Mouse (Mus musculus): Measurements from ENCODE around the gene Ccdc146. TPM values are rescaled to one million over a fixed set of nuclear protein-coding genes. Genes with fewer than 3 reads are reported as not detected.

The Ccdc146 gene
- polyA plus RNA-seq (2012; rRNA removed), result 0.33 and 0.71 TPM in 2 replicates

GRCm38 (mm10) chr5:21424614-21425602 lies at the start of gene Ccdc146, which contains the start of gene Fam185a:
Ccdc146 (minus strand) TSS chr5:21424677.
Fam185a (plus strand) TSS chr5:21424958.
- DNase-seq (ENCODE audit: low read depth), result peak; percentile 99
- no peak for TF ChIP-seq CTCF (IDR thresholded peaks at IDR 0.05; ENCODE audit: borderline replicate concordance, extremely low read depth, insufficient read depth, insufficient read length)
- no peak for TF ChIP-seq POLR2A (IDR thresholded peaks at IDR 0.05; ENCODE audit: borderline replicate concordance, extremely low read depth, insufficient read depth, insufficient read length, poor library complexity, severe bottlenecking)

DNA sequence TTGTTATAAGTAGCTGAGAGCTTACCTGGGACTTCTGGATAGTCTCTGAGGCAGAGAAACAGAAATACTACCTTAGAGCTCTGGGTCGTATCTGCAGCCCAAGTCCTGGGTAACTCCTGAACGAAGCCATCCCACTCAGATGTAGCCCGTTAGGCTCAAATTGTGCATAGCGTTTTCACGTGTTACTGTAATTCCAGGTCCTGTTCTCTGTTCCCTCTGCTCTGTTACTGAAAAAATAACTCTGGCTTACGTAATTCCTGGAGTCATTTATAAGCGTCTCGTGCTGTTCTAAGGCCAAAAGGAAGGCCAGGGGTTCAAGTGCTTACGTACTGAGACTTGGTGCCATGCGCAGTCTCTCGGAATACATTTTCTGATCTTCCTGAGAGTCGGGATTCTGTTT lies 43.6 kb upstream of the Ccdc146 start:
- TF ChIP-seq POLR2A (IDR thresholded peaks at IDR 0.05; ENCODE audit: borderline replicate concordance, extremely low read depth, insufficient read depth, insufficient read length, poor library complexity, severe bottlenecking) (no peak), CTCF (IDR thresholded peaks at IDR 0.05; ENCODE audit: borderline replicate concordance, extremely low read depth, insufficient read depth, insufficient read length) (no peak)

DNA sequence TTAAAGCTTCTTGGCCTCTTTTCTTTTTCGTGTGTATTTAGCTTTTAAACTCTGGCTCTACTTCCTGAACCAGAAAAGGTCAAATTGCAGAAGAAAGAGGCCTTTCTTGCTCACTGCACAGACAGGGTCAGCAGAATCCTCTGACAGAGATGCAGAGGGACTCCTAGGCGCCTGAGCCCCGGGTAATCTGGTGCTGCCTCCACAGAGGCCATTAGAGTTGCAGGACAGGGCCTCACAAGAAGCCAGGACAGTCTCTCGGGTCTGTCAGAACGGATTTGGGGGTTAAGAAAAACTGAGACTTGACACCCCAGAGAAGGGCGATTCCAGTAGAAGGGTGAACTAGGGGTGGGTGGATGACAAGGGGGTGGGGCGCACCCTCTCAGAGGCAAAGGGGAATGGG lies 42.9 kb upstream of the Ccdc146 start:
- no peak for DNase-seq (ENCODE audit: low read depth)
- TF ChIP-seq POLR2A (IDR thresholded peaks at IDR 0.05; ENCODE audit: borderline replicate concordance, extremely low read depth, insufficient read depth, insufficient read length, poor library complexity, severe bottlenecking) (no peak), CTCF (IDR thresholded peaks at IDR 0.05; ENCODE audit: borderline replicate concordance, extremely low read depth, insufficient read depth, insufficient read length) (no peak)

More for the DNA sequence above, 43.6 kb upstream of the Ccdc146 start:
- no peak for DNase-seq (ENCODE audit: low read depth)

DNA sequence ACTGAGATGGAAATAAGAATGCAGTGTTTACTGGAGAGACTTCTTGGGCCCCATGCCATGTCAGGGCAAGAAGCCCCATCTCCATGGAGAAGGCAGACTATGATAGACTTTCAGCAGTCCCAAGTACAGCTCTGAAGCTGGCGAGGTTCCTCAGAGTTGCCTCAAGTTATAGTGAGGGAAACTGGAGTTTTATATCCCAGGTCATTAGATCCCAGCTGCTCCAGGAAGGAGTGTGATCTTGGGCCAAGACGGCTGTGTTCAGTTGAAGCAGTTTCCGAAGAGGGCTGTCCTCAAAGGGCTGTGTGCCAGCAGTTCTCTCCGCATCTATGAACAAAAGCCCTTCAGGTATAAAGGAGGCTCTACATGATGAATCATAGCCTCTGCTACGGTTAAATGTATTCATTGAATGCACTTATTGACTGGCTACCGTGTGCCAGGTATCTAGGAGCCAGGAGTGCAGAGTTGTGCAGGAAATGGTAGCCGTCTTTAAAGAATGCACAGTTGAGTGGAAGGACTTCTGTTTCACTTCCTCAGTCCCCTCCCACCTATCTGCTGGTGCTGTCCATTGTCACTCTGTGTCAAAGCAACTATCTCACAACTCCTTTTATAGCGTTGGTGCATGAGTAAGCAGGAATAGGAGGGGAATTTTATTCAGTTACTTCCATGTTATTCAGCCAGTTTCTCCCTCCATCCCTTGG lies 16.5 kb upstream of the Ccdc146 start:
- no peak for TF ChIP-seq CTCF (IDR thresholded peaks at IDR 0.05; ENCODE audit: borderline replicate concordance, extremely low read depth, insufficient read depth, insufficient read length)
- TF ChIP-seq POLR2A (IDR thresholded peaks at IDR 0.05; ENCODE audit: borderline replicate concordance, extremely low read depth, insufficient read depth, insufficient read length, poor library complexity, severe bottlenecking), result no peak
- DNase-seq (ENCODE audit: low read depth), result peak; percentile 62

DNA sequence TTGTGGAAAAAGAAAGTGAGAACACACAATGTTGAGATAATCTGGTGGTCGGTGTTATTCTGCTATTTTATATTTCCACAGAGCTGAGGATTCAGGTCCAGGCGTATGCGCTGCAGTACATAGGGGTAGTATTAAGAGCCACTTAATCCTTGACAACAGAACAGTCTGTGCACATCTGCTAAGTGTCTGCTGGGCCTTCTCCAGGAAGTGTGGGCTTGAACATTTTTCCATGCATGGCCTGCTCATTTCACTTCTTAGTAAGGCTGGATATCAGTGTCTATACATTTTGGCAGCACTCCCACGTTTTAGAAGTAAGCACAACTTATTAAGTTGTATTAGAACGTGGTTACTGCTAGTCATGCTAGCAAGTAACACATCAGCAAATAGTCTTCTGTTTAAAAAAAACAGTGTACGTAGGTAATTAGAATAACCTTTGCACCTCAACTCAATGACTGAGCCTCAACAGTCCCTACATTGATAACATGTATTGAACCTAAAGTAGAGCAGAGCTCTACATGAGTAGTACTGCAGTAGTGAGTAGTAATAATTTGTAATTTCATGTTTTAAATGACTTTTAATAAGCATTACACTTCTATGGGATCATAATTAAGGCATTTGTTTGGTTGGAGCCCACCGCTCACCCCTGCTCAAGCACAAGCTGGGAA lies 15.1 kb upstream of the Ccdc146 start:
- TF ChIP-seq CTCF (IDR thresholded peaks at IDR 0.05; ENCODE audit: borderline replicate concordance, extremely low read depth, insufficient read depth, insufficient read length), result no peak
- TF ChIP-seq POLR2A (IDR thresholded peaks at IDR 0.05; ENCODE audit: borderline replicate concordance, extremely low read depth, insufficient read depth, insufficient read length, poor library complexity, severe bottlenecking), result no peak
- DNase-seq (ENCODE audit: low read depth), result no peak

GRCm38 (mm10) chr5:21438428-21438827 lies 14.0 kb upstream of the Ccdc146 start:
- DNase-seq (ENCODE audit: low read depth), result no peak
- TF ChIP-seq CTCF (IDR thresholded peaks at IDR 0.05; ENCODE audit: borderline replicate concordance, extremely low read depth, insufficient read depth, insufficient read length) (no peak), POLR2A (IDR thresholded peaks at IDR 0.05; ENCODE audit: borderline replicate concordance, extremely low read depth, insufficient read depth, insufficient read length, poor library complexity, severe bottlenecking) (no peak)

DNA sequence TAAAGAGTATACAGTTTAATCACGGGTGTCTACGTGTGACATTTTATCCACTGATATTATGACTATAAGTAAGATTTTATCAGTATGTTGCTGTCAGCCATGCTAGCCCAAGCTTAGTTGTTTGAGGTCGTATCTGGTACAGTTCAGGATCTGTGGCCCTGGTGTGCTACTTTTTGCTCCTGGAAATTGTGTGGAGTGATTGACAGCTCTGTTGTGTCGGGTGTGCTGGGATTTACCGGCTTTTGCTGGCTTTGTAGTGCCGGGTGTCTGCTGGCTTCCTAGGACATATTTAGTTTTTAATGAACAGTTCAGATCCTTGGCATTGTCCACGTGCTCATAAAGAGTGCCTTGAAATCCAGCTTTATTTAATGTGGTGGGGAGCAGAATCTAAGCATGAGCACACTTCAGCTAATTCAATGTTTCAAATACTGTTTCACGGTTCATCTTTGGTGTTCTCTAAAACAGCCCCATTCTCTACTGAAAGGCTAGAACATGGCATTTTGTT lies 12.0 kb upstream of the Ccdc146 start:
- TF ChIP-seq POLR2A (IDR thresholded peaks at IDR 0.05; ENCODE audit: borderline replicate concordance, extremely low read depth, insufficient read depth, insufficient read length, poor library complexity, severe bottlenecking) (no peak), CTCF (IDR thresholded peaks at IDR 0.05; ENCODE audit: borderline replicate concordance, extremely low read depth, insufficient read depth, insufficient read length) (no peak)
- DNase-seq (ENCODE audit: low read depth), result peak; percentile 47

GRCm38 (mm10) chr5:21434148-21434929 lies 9.9 kb upstream of the Ccdc146 start:
- no peak for TF ChIP-seq POLR2A (IDR thresholded peaks at IDR 0.05; ENCODE audit: borderline replicate concordance, extremely low read depth, insufficient read depth, insufficient read length, poor library complexity, severe bottlenecking)
- TF ChIP-seq CTCF (IDR thresholded peaks at IDR 0.05; ENCODE audit: borderline replicate concordance, extremely low read depth, insufficient read depth, insufficient read length), result peak; percentile 51; the same call in 1 of the 2 replicates
- DNase-seq (ENCODE audit: low read depth), result peak; percentile 68

DNA sequence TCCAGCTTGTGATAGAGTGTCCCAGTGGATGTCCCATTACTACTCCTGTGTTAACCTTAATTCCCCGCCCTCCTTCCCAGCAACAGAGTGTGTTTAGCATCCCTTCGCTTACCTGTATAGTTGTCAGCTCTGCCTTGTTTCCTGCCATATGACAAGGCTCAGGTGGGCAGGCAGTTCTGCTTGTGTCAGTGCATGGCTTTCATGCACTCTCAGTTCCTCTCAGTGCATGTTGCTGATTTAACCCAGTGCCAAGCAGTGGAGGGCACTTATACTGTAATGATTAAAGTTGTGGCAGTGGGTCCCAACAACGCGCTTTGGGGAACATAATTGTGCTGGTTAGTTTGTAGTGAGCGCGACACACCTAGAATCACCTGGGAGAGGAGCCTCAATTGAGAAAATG lies 2.2 kb upstream of the Ccdc146 start:
- no peak for TF ChIP-seq CTCF (IDR thresholded peaks at IDR 0.05; ENCODE audit: borderline replicate concordance, extremely low read depth, insufficient read depth, insufficient read length)
- no peak for TF ChIP-seq POLR2A (IDR thresholded peaks at IDR 0.05; ENCODE audit: borderline replicate concordance, extremely low read depth, insufficient read depth, insufficient read length, poor library complexity, severe bottlenecking)
- no peak for DNase-seq (ENCODE audit: low read depth)

DNA sequence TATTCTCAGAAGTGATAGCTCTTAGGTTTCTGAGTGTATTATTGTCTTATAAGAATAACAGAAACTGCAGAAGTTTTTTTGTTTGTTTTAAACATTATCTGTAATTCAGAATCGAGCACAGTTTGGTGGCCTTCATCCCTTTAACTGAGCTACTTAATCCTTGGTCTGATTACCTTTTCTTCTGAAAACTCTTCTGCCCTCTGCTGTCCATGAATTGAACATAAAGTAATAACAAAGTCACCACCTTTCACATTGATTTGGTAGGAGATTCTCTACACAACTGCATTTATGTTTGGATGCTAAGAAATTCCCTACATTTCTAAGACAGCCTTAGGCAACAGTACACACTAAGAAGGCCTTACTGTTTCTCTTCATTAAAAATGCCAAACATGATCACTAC lies 3.9 kb downstream of the Ccdc146 start:
- peak; percentile 49 for DNase-seq (ENCODE audit: low read depth)
- no peak for TF ChIP-seq POLR2A (IDR thresholded peaks at IDR 0.05; ENCODE audit: borderline replicate concordance, extremely low read depth, insufficient read depth, insufficient read length, poor library complexity, severe bottlenecking)
- TF ChIP-seq CTCF (IDR thresholded peaks at IDR 0.05; ENCODE audit: borderline replicate concordance, extremely low read depth, insufficient read depth, insufficient read length), result no peak

Data from brain, embryonic 14.5 days (tissue).